8 mouse cellular contexts compared by ENCODE assay signal in the genomic region with DNA sequence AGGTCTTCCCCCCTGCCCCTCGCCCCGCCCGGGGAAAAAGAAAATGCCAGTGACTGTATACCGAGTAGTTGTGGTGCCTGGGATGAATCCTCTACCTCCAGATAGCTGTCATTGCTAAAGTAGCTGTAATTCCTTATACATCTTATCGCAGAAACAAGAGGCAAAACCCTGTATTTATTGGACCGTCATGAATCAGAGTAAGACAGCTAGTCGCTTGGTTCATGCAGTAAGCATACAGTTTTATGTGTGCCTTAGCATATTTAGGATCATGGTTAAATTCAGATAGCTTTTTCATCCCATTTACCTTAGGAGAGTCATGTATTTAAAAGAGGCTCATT. TPM values are rescaled to one million over a fixed set of nuclear protein-coding genes. Genes with fewer than 3 reads are reported as not detected.
DNase-seq lines count a peak whose midpoint lies in the region; ATAC-seq and TF ChIP-seq lines count a peak whose summit lies in the region.

No protein-coding gene starts in this region.

- intact Hi-C loops in left cerebral cortex, adult 2 months (cut with DNase I) = loop anchor here (5.0 to 10.0 kb wide), 2 partner anchors 142 to 714 kb away; no protein-coding TSS in a partner anchor
- intact Hi-C loops in left cerebral cortex, postnatal 4 days (cut with DNase I) = loop anchor here (10.0 kb wide), 1 partner anchor 124 kb away; the partner anchor contains the start of gene Sub1

- H3K27me3 ChIP-seq in embryonic facial prominence, embryonic 12.5 days = no peaks in the 10 kb centered on the region
- H3K27me3 ChIP-seq in intestine, embryonic 16.5 days (replicated peaks; ENCODE audit: control insufficient read depth, insufficient read depth, low read length) = no peaks in the 10 kb centered on the region
- H3K27me3 ChIP-seq in neural tube, embryonic 14.5 days (ENCODE audit: control insufficient read depth, insufficient read depth, low read length) = no peaks in the 10 kb centered on the region

- H3K27ac ChIP-seq in left cerebral cortex, adult 2 months = peak overlapping the region; percentile 99
- peak overlapping the region; percentile 93 for H3K27ac ChIP-seq in embryonic facial prominence, embryonic 12.5 days
- peak overlapping the region; percentile 96 for H3K27ac ChIP-seq in intestine, embryonic 16.5 days (ENCODE audit: low read length)
- peak overlapping the region; percentile 92 for H3K27ac ChIP-seq in neural tube, embryonic 14.5 days (ENCODE audit: low read depth, low read length)

- no peak for TF ChIP-seq CTCF in left cerebral cortex, adult 2 months (IDR thresholded peaks at IDR 0.05)

- 11% methylated on average over 7 of the region's 7 CpGs for WGBS in embryonic facial prominence, embryonic 12.5 days
- 3% methylated on average over 7 of the region's 7 CpGs for WGBS in intestine, embryonic 16.5 days
- WGBS in neural tube, embryonic 14.5 days = 5% methylated on average over 7 of the region's 7 CpGs

- peak overlapping the region; percentile 98 for H3K9ac ChIP-seq in embryonic facial prominence, embryonic 12.5 days
- peak overlapping the region; percentile 99 for H3K9ac ChIP-seq in intestine, embryonic 16.5 days (ENCODE audit: low read depth, low read length)
- H3K9ac ChIP-seq in neural tube, embryonic 14.5 days (replicated peaks; ENCODE audit: low read depth, low read length) = peak overlapping the region; percentile 92

- no peak for ATAC-seq in embryonic facial prominence, embryonic 12.5 days (ENCODE audit: insufficient number of reproducible peaks, insufficient read depth, low FRiP score, low TSS enrichment)
- no peak for ATAC-seq in intestine, embryonic 16.5 days
- no peak for ATAC-seq in neural tube, embryonic 14.5 days (ENCODE audit: low read depth)

- DNase-seq in left cerebral cortex, adult 2 months (ENCODE audit: extremely low spot score in 1 of 2, low spot score in 2 of 2) = no peak
- no peak for DNase-seq in left cerebral cortex, postnatal 4 days
- DNase-seq in cerebellum, adult 11 months = no peak
- no peak for DNase-seq in frontal cortex, postnatal 10 days (ENCODE audit: low spot score in 2 of 2)
- DNase-seq in layer of hippocampus, adult 18-20 months (ENCODE audit: low spot score in 2 of 2) = no peak

- H3K4me2 ChIP-seq in embryonic facial prominence, embryonic 12.5 days (replicated peaks) = peak overlapping the region; percentile 69
- H3K4me2 ChIP-seq in intestine, embryonic 16.5 days (ENCODE audit: low read depth, low read length) = peak overlapping the region; percentile 83
- H3K4me2 ChIP-seq in neural tube, embryonic 14.5 days (ENCODE audit: low read depth, low read length) = peak overlapping the region; percentile 87

- peak overlapping the region; percentile 96 for H3K4me3 ChIP-seq in left cerebral cortex, adult 2 months
- peak overlapping the region; percentile 98 for H3K4me3 ChIP-seq in embryonic facial prominence, embryonic 12.5 days
- H3K4me3 ChIP-seq in intestine, embryonic 16.5 days (ENCODE audit: low read length) = peak overlapping the region; percentile 95
- peak overlapping the region; percentile 97 for H3K4me3 ChIP-seq in neural tube, embryonic 14.5 days (ENCODE audit: low read depth, low read length)

- H3K4me1 ChIP-seq in embryonic facial prominence, embryonic 12.5 days = 0 out of 2 replicates have a peak, but pooled peaks cover 3% of the 10 kb centered on the region
- H3K4me1 ChIP-seq in intestine, embryonic 16.5 days (ENCODE audit: control insufficient read depth, insufficient read depth, low read length) = 0 out of 2 replicates have a peak, but pooled peaks cover 5% of the 10 kb centered on the region
- peaks cover 7% of the 10 kb centered on the region; the same call in 1 of the 2 replicates for H3K4me1 ChIP-seq in neural tube, embryonic 14.5 days (ENCODE audit: control insufficient read depth, insufficient read depth, low read length)

- no peaks in the 10 kb centered on the region for H3K9me3 ChIP-seq in embryonic facial prominence, embryonic 12.5 days
- no peaks in the 10 kb centered on the region for H3K9me3 ChIP-seq in intestine, embryonic 16.5 days (ENCODE audit: control insufficient read depth, low read length)
- H3K9me3 ChIP-seq in neural tube, embryonic 14.5 days (ENCODE audit: control insufficient read depth, low read length) = no peaks in the 10 kb centered on the region

- 0 out of 2 replicates have a peak, but pooled peaks cover 2% of the 10 kb centered on the region for H3K36me3 ChIP-seq in embryonic facial prominence, embryonic 12.5 days
- H3K36me3 ChIP-seq in intestine, embryonic 16.5 days (ENCODE audit: control insufficient read depth, insufficient read depth, low read length) = no peaks in the 10 kb centered on the region
- no peaks in the 10 kb centered on the region for H3K36me3 ChIP-seq in neural tube, embryonic 14.5 days (ENCODE audit: control insufficient read depth, insufficient read depth, low read length)

RNA-seq across cellular contexts. Expression of gene Zfr, which starts 1.5 kb away (rescaled TPM):
- total RNA-seq in left cerebral cortex, adult 2 months (2021) = 100 to 1,000 TPM; 343 to 346 TPM
- total RNA-seq in left cerebral cortex, postnatal 4 days (2021) = 100 to 1,000 TPM; 227 to 235 TPM
- polyA plus RNA-seq in embryonic facial prominence, embryonic 12.5 days (2016; fragmentation: Nextera tagmentation; extraction: Ambion mirVana) = 115 and 118 TPM in 2 replicates
- polyA plus RNA-seq in intestine, embryonic 16.5 days (2015; fragmentation: Nextera tagmentation; extraction: Ambion mirVana) = 79.7 and 86.9 TPM in 2 replicates
- polyA plus RNA-seq in neural tube, embryonic 14.5 days (2014; fragmentation: Nextera tagmentation; extraction: Ambion mirVana) = 211 and 266 TPM in 2 replicates
- 100 to 1,000 TPM; 354 to 376 TPM for total RNA-seq in layer of hippocampus, adult 18-20 months (2021)
